Mouse (Mus musculus): ENCODE results near the gene Tff2. TPM values are rescaled to one million over a fixed set of nuclear protein-coding genes. Genes with fewer than 3 reads are reported as not detected.

Tff2 gene
- polyA plus RNA-seq, 1 experiment, result 4.5 TPM

DNA sequence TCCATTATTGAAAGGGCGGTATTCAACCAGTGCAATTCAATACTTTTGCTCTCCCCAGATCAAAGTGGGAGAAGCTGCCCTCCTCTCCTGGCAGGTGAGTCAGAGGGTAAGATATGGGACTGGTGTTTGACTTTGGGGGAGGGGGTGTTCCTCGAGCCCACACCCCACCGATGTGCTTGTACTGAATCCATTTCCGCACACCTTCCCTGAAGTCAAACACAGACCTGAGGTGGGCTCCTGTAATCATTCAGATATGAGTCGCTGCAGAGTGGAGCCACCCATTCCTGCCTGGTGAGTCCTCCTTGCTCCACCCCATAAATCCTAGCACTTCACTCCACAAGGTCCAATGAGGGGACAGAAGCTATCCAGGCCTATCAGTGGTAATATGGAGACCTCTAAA, 25.7 kb upstream of the Tff2 start:
- 62% methylated on average over 5 of the region's 5 CpGs for WGBS
- no peaks in the 10 kb centered on the region for H3K4me1 ChIP-seq (ENCODE audit: control insufficient read depth, insufficient read depth, low read length)
- no peak for TF ChIP-seq CTCF (IDR thresholded peaks at IDR 0.05; ENCODE audit: insufficient read depth, low read length)
- no peak for TF ChIP-seq POLR2A (IDR thresholded peaks at IDR 0.05; ENCODE audit: borderline replicate concordance, extremely low read depth, low read depth, low read length)
- no peak overlapping the region for H3K4me3 ChIP-seq (replicated peaks; ENCODE audit: extremely low read depth, low read depth, low read length)
- no peak for DNase-seq

DNA sequence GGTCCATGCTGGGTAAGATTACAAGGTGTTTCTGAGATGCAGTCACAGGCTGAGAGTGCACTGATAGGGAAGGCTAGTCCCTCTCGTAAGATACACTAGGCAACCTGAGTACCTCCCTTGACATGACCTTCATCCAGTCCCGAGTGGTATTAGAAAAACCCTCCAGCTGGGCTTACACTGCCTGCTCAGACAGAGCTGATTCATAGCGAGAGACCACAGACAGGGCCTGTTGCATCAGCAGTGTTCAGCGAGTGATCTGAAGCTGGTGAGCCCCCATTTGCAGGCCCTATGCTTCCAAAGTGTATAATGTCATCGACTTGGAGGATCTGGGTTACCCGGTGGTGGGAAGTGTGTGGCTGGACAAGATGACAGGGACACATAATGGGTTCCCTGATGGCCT, 21.0 kb upstream of the Tff2 start, which contains the start of gene Tff1:
Gene Tff1, minus strand, starts transcription at position 151 of the 400 bp plus-strand sequence.
- TF ChIP-seq CTCF (IDR thresholded peaks at IDR 0.05; ENCODE audit: insufficient read depth, low read length), result no peak
- no peak for TF ChIP-seq POLR2A (IDR thresholded peaks at IDR 0.05; ENCODE audit: borderline replicate concordance, extremely low read depth, low read depth, low read length)

GRCm38 (mm10) chr17:31163821-31164220, 19.7 kb upstream of the Tff2 start:
- H3K4me3 ChIP-seq (replicated peaks; ENCODE audit: extremely low read depth, low read depth, low read length), result no peak overlapping the region
- H3K4me1 ChIP-seq (ENCODE audit: control insufficient read depth, insufficient read depth, low read length), result no peaks in the 10 kb centered on the region
- WGBS, result 70% methylated on average over 2 of the region's 2 CpGs
- DNase-seq, result no peak
- TF ChIP-seq POLR2A (IDR thresholded peaks at IDR 0.05; ENCODE audit: borderline replicate concordance, extremely low read depth, low read depth, low read length) (no peak), CTCF (IDR thresholded peaks at IDR 0.05; ENCODE audit: insufficient read depth, low read length) (no peak)

More for the DNA sequence above, 21.0 kb upstream of the Tff2 start, which contains the start of gene Tff1:
- 77% methylated on average over 6 of the region's 6 CpGs for WGBS
- no peak within 1 kb of the TSS for H3K4me3 ChIP-seq (replicated peaks; ENCODE audit: extremely low read depth, low read depth, low read length)
- DNase-seq, result no peak
- no peaks in the 10 kb centered on the region for H3K4me1 ChIP-seq (ENCODE audit: control insufficient read depth, insufficient read depth, low read length)

- 54% methylated on average over 12 of the region's 12 CpGs for WGBS
- no peak overlapping the region for H3K4me3 ChIP-seq (replicated peaks; ENCODE audit: extremely low read depth, low read depth, low read length)
- DNase-seq, result no peak
- H3K4me1 ChIP-seq (ENCODE audit: control insufficient read depth, insufficient read depth, low read length), result no peaks in the 10 kb centered on the region
- no peak for TF ChIP-seq POLR2A (IDR thresholded peaks at IDR 0.05; ENCODE audit: borderline replicate concordance, extremely low read depth, low read depth, low read length)
- no peak for TF ChIP-seq CTCF (IDR thresholded peaks at IDR 0.05; ENCODE audit: insufficient read depth, low read length)
Observed at GRCm38 (mm10) chr17:31162607-31163006, 18.5 kb upstream of the Tff2 start.

GRCm38 (mm10) chr17:31160291-31160690, 16.2 kb upstream of the Tff2 start:
- no peak for DNase-seq
- Histone ChIP-seq H3K4me1 (ENCODE audit: control insufficient read depth, insufficient read depth, low read length) (no peaks in the 10 kb centered on the region), H3K4me3 (replicated peaks; ENCODE audit: extremely low read depth, low read depth, low read length) (no peak overlapping the region)
- TF ChIP-seq POLR2A (IDR thresholded peaks at IDR 0.05; ENCODE audit: borderline replicate concordance, extremely low read depth, low read depth, low read length) (no peak), CTCF (IDR thresholded peaks at IDR 0.05; ENCODE audit: insufficient read depth, low read length) (no peak)
- WGBS, result 83% methylated on average over 4 of the region's 4 CpGs

- H3K4me3 ChIP-seq (replicated peaks; ENCODE audit: extremely low read depth, low read depth, low read length), result no peak overlapping the region
- TF ChIP-seq POLR2A (IDR thresholded peaks at IDR 0.05; ENCODE audit: borderline replicate concordance, extremely low read depth, low read depth, low read length), result no peak
- TF ChIP-seq CTCF (IDR thresholded peaks at IDR 0.05; ENCODE audit: insufficient read depth, low read length), result no peak
- DNase-seq, result no peak
- no peaks in the 10 kb centered on the region for H3K4me1 ChIP-seq (ENCODE audit: control insufficient read depth, insufficient read depth, low read length)
- WGBS, result 80% methylated on average over 6 of the region's 6 CpGs
Observed at GRCm38 (mm10) chr17:31157921-31158320, 13.8 kb upstream of the Tff2 start.

DNA sequence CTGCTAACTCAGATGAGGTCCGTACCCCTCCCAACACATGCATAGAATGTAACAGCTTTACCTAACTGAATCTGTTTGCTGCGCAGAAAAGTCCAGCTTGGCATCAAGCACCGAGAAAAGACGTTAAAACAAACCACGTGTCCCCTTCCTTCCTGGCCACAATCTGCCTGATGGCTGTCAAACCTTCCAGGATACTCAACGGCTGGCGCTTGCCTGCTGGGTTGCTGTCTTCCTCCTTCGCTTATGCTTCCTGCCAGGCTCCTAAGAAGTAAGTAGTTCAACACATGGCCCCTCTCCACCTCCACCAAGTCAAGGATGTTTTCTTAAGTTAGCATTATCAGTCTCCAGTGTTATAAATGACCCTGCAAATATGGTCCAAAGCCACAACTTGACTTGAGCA, 9.7 kb upstream of the Tff2 start:
- TF ChIP-seq POLR2A (IDR thresholded peaks at IDR 0.05; ENCODE audit: borderline replicate concordance, extremely low read depth, low read depth, low read length) (no peak), CTCF (IDR thresholded peaks at IDR 0.05; ENCODE audit: insufficient read depth, low read length) (no peak)
- WGBS, result 28% methylated on average over 8 of the region's 8 CpGs
- Histone ChIP-seq H3K4me1 (ENCODE audit: control insufficient read depth, insufficient read depth, low read length) (no peaks in the 10 kb centered on the region), H3K4me3 (replicated peaks; ENCODE audit: extremely low read depth, low read depth, low read length) (no peak overlapping the region)
- DNase-seq, result no peak

DNA sequence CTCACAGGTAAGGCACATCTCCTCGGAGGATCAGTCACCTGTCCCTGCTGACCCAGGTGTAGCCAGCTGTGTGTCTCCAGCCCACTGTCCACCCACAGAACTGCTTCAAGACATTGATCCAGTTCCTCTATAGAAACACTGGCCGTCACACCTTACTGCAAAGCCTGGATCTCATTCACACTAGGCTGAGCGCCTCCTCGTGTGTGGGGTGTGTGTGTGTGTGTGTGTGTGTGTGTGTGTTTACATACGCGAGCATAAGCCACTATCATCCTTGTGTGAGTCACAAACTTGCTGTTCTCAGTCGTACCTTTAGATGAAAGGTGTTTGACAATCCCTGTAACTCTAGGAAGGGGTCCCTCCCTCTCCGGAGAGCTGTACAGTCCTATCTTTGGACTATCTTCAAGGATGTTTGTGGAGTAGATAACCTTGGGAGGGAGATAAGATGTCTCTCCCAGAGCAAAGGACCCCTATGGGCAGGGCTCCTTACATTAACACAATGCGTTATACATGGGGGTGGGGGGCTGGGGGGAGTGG, 9.0 kb upstream of the Tff2 start:
- no peak overlapping the region for H3K4me3 ChIP-seq (replicated peaks; ENCODE audit: extremely low read depth, low read depth, low read length)
- no peak for DNase-seq
- WGBS, result 60% methylated on average over 9 of the region's 9 CpGs
- no peak for TF ChIP-seq POLR2A (IDR thresholded peaks at IDR 0.05; ENCODE audit: borderline replicate concordance, extremely low read depth, low read depth, low read length)
- TF ChIP-seq CTCF (IDR thresholded peaks at IDR 0.05; ENCODE audit: insufficient read depth, low read length), result no peak
- no peaks in the 10 kb centered on the region for H3K4me1 ChIP-seq (ENCODE audit: control insufficient read depth, insufficient read depth, low read length)

DNA sequence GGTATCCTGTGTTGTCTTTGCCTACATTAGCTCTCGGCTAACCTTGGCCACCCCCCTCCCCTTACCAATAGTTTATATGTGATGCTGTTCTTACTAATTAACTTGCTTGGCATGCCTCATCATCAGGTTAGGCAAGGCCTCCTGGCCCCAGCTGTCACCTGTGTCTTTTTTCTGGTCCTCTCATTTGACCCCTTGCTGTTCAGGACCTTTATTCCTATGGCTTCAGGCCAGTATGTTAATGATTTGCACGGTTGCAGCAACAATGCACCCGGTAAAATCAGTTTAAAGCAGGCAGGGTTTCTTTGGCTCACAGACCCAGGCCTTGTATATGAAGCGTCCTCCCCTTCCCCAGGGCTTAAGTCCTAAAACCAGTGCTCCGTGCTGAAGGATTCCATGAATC, 8.4 kb upstream of the Tff2 start:
- DNase-seq, result no peak
- 62% methylated on average over 5 of the region's 5 CpGs for WGBS
- Histone ChIP-seq H3K4me3 (replicated peaks; ENCODE audit: extremely low read depth, low read depth, low read length) (no peak overlapping the region), H3K4me1 (ENCODE audit: control insufficient read depth, insufficient read depth, low read length) (no peaks in the 10 kb centered on the region)
- TF ChIP-seq CTCF (IDR thresholded peaks at IDR 0.05; ENCODE audit: insufficient read depth, low read length), result no peak

- no peak for TF ChIP-seq POLR2A (IDR thresholded peaks at IDR 0.05; ENCODE audit: borderline replicate concordance, extremely low read depth, low read depth, low read length)
- no peak for TF ChIP-seq CTCF (IDR thresholded peaks at IDR 0.05; ENCODE audit: insufficient read depth, low read length)
- 77% methylated on average over 9 of the region's 9 CpGs for WGBS
Observed at GRCm38 (mm10) chr17:31145998-31146397, 1.9 kb upstream of the Tff2 start.

More at GRCm38 (mm10) chr17:31145998-31146397, 1.9 kb upstream of the Tff2 start:
- no peaks in the 10 kb centered on the region for H3K4me1 ChIP-seq (ENCODE audit: control insufficient read depth, insufficient read depth, low read length)
- DNase-seq, result no peak
- no peak overlapping the region for H3K4me3 ChIP-seq (replicated peaks; ENCODE audit: extremely low read depth, low read depth, low read length)
